Mouse (Mus musculus) lung, embryonic 16.5 days (tissue): ENCODE data around the gene Mical2. TPM values are rescaled to one million over a fixed set of nuclear protein-coding genes. Genes with fewer than 3 reads are reported as not detected.
A peak's percentile ranks its signal among the peaks of the same experiment; 100 is the strongest.

ENCODE experiments used
- ATAC-seq: fragments of 200-750 bp; cut with Nextera tagmentation; 2 replicates; pipeline ENCODE4 v1.8.0; 2017; ENCODE audit warnings: low read depth, mild to moderate bottlenecking, moderate library complexity
- H3K27ac ChIP-seq: fragments of 300-500 bp; sonication (generic); 2 replicates; pipeline ENCODE4 v1.5.1; 2014; ENCODE audit warnings: mild to moderate bottlenecking, control low read depth, low read length
- H3K27me3 ChIP-seq: fragments of 300-500 bp; sonication (generic); 2 replicates; pipeline ENCODE4 v1.6.1; 2014; ENCODE audit warnings: low read depth, low read length, mixed read lengths; ENCODE audit not compliant: control insufficient read depth, insufficient read depth
- H3K36me3 ChIP-seq: fragments of 300-500 bp; sonication (generic); 2 replicates; pipeline ENCODE4 v1.6.1; 2014; ENCODE audit warnings: low read length; ENCODE audit not compliant: control insufficient read depth, insufficient read depth
- H3K4me1 ChIP-seq: fragments of 300-500 bp; sonication (generic); replicated peaks from 2 replicates; pipeline ENCODE4 v1.6.1; 2014; ENCODE audit warnings: low read length, mixed read lengths; ENCODE audit not compliant: control insufficient read depth, insufficient read depth
- H3K4me2 ChIP-seq: fragments of 300-500 bp; sonication (generic); 2 replicates; pipeline ENCODE4 v1.6.1; 2014; ENCODE audit warnings: low read depth, low read length, control low read depth
- H3K4me3 ChIP-seq: fragments of 300-500 bp; sonication (generic); 2 replicates; pipeline ENCODE4 v1.5.1; 2014; ENCODE audit warnings: mild to moderate bottlenecking, low read length, control low read depth
- H3K9ac ChIP-seq: fragments of 300-500 bp; sonication (generic); 2 replicates; pipeline ENCODE4 v1.6.1; 2014; ENCODE audit warnings: low read length, control low read depth
- H3K9me3 ChIP-seq: fragments of 300-500 bp; sonication (generic); 2 replicates; pipeline ENCODE4 v1.6.1; 2016; ENCODE audit warnings: low read length; ENCODE audit not compliant: control insufficient read depth
- WGBS: fragments of 180-500 bp; shearing (Covaris S2); extraction: QIAGEN DNeasy Blood & Tissue Kit; methylation state at CpG from one replicate; pipeline ENCODE4 v1.1.7; 2014; 5-methylcytosine and 5-hydroxymethylcytosine counted together
- polyA plus RNA-seq: library from polyadenylated mRNA; unstranded; fragments of >200 nt; fragmentation: Nextera tagmentation; extraction: Ambion mirVana; gene quantifications from 2 replicates; pipeline ENCODE4 v1.2.1, GENCODE M21; 2015

The Mical2 gene
- polyA plus RNA-seq, 1 experiment from 2014 or later = 27.3 TPM

DNA sequence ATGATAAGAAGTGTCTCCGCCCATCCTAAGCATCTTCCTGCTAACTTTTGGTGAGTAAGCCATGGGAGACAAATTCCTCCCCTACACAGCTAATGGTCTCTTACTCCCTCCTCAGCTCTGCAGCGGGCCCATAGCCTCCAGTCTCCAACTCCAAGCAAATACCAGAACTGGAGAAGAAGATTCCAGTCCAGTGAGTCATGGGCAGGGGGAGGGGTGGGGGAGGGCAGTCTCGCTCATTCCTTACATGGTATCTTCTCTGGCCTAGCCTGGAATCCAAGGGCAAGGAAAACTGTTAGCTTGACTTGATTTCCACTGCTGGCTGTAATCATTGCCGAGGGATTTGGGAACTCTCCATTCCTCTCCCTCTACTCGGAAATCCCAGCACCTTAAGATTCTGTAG lies 150.2 kb downstream of the Mical2 start:
- Histone ChIP-seq H3K4me1 (peaks cover 12% of the 10 kb centered on the region; the same call in 1 of the 2 replicates), H3K9ac (no peak overlapping the region), H3K27me3 (no peaks in the 10 kb centered on the region), H3K27ac (peak overlapping the region; percentile 48), H3K4me2 (no peak overlapping the region), H3K4me3 (no peak overlapping the region), H3K9me3 (no peaks in the 10 kb centered on the region), H3K36me3 (no peaks in the 10 kb centered on the region)
- WGBS = 26% methylated on average over 5 of the region's 5 CpGs
- ATAC-seq = peak; percentile 85

- H3K27me3 ChIP-seq = no peaks in the 10 kb centered on the region
- no peaks in the 10 kb centered on the region for H3K36me3 ChIP-seq
- ATAC-seq = no peak
- H3K9me3 ChIP-seq = no peaks in the 10 kb centered on the region
- no peak overlapping the region for H3K4me3 ChIP-seq
- 34% methylated on average over 2 of the region's 2 CpGs for WGBS
- no peak overlapping the region for H3K9ac ChIP-seq
- peaks cover 12% of the 10 kb centered on the region; the same call in 1 of the 2 replicates for H3K4me1 ChIP-seq
- peak overlapping the region; percentile 55 for H3K27ac ChIP-seq
- no peak overlapping the region for H3K4me2 ChIP-seq
Measured at GRCm38 (mm10) chr7:112376611-112377010, 151.0 kb downstream of the Mical2 start.

GRCm38 (mm10) chr7:112377314-112377713 lies 151.7 kb downstream of the Mical2 start:
- H3K9me3 ChIP-seq = no peaks in the 10 kb centered on the region
- H3K4me2 ChIP-seq = no peak overlapping the region
- WGBS = 41% methylated on average over 8 of the region's 8 CpGs
- H3K4me1 ChIP-seq = peaks cover 12% of the 10 kb centered on the region; the same call in 1 of the 2 replicates
- no peak overlapping the region for H3K4me3 ChIP-seq
- 0 out of 2 replicates have a peak overlapping the region, but pooled peaks have one; percentile 6 for H3K9ac ChIP-seq
- H3K27me3 ChIP-seq = no peaks in the 10 kb centered on the region
- H3K27ac ChIP-seq = no peak overlapping the region
- no peaks in the 10 kb centered on the region for H3K36me3 ChIP-seq
- peak; percentile 61 for ATAC-seq

DNA sequence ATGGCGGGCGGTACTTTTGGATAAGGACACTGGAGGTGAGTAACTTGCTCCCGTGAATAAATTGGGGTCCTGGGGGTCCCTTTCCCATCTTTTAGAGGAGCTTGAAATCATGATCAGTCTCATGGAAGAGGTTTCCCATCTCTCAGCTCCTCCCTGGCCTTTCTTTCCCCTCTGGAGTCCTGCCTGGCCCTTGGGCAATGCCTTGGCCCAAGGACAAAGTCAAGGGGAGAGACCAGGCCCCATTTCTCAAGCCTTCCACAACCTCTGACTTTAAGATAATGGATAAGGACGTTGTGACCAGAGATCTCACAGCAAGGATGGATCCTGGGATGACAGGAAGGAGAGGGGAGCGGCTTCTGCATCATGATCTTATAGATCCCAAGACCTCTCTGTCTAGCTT lies 152.4 kb downstream of the Mical2 start:
- Histone ChIP-seq H3K4me1 (peaks cover 12% of the 10 kb centered on the region; the same call in 1 of the 2 replicates), H3K9ac (no peak overlapping the region), H3K27ac (peak overlapping the region; percentile 56; the same call in 1 of the 2 replicates), H3K9me3 (no peaks in the 10 kb centered on the region), H3K4me2 (no peak overlapping the region), H3K27me3 (no peaks in the 10 kb centered on the region), H3K36me3 (no peaks in the 10 kb centered on the region), H3K4me3 (no peak overlapping the region)
- WGBS = 81% methylated on average over 5 of the region's 5 CpGs
- no peak for ATAC-seq

- peaks cover 12% of the 10 kb centered on the region; the same call in 1 of the 2 replicates for H3K4me1 ChIP-seq
- WGBS = 50% methylated on average over 5 of the region's 5 CpGs
Measured at GRCm38 (mm10) chr7:112378476-112378875, 152.8 kb downstream of the Mical2 start.

DNA sequence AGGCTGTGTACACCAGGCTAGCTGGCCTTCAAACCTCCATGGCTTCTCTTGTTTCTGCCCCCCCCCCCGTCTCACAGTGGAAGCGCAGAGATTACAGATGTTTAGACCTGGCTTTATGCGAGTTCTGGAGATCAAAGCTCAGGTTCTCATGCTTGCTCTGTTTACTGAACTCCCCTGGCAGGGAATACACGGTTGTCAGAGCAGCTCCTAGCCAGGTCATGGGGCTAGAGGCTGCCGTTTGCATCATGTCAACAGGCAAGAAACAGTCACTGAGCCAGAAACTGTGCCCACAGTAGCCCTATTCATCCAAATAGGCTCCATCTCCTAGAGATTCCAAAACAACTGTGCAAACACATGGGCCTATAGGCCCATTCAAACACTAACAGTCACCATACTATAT lies 160.9 kb downstream of the Mical2 start:
- WGBS = 35% methylated on average over 5 of the region's 5 CpGs
- Histone ChIP-seq H3K4me1 (peaks cover 19% of the 10 kb centered on the region), H3K36me3 (no peaks in the 10 kb centered on the region), H3K4me3 (no peak overlapping the region), H3K4me2 (no peak overlapping the region), H3K27me3 (no peaks in the 10 kb centered on the region), H3K27ac (no peak overlapping the region), H3K9ac (no peak overlapping the region), H3K9me3 (no peaks in the 10 kb centered on the region)
- no peak for ATAC-seq

More at GRCm38 (mm10) chr7:112378476-112378875, 152.8 kb downstream of the Mical2 start:
- Histone ChIP-seq H3K9ac (no peak overlapping the region), H3K27ac (peak overlapping the region; percentile 56; the same call in 1 of the 2 replicates), H3K36me3 (no peaks in the 10 kb centered on the region), H3K4me2 (no peak overlapping the region), H3K9me3 (no peaks in the 10 kb centered on the region), H3K4me3 (no peak overlapping the region), H3K27me3 (no peaks in the 10 kb centered on the region)
- peak; percentile 18; the same call in 1 of the 2 replicates for ATAC-seq

DNA sequence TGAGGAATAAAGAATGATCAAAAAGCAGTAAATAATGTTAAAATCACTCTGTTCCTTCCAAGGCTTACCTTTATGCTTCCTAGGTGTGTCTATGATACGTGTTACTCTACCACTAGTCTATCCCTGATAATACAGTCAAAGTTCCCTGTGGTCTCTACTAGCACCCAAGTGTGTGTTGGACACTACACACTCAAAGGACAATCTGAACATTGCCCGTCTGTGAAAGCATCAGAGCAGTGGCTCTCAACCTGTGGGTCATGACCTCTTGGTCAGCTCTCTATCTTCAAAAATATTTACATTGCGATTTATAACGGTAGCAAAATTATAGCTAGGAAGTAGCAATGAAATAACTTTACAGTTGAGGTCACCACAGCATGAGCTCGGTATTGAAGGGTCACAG lies 162.2 kb downstream of the Mical2 start:
- Histone ChIP-seq H3K27me3 (no peaks in the 10 kb centered on the region), H3K9ac (no peak overlapping the region), H3K4me3 (no peak overlapping the region), H3K4me1 (peaks cover 19% of the 10 kb centered on the region), H3K36me3 (no peaks in the 10 kb centered on the region), H3K4me2 (no peak overlapping the region), H3K9me3 (no peaks in the 10 kb centered on the region), H3K27ac (no peak overlapping the region)
- 72% methylated on average over 5 of the region's 5 CpGs for WGBS
- ATAC-seq = no peak

GRCm38 (mm10) chr7:112388363-112388875 lies 162.8 kb downstream of the Mical2 start:
- no peak overlapping the region for H3K9ac ChIP-seq
- peaks cover 19% of the 10 kb centered on the region for H3K4me1 ChIP-seq
- no peaks in the 10 kb centered on the region for H3K9me3 ChIP-seq
- no peak for ATAC-seq
- no peak overlapping the region for H3K4me3 ChIP-seq
- H3K27me3 ChIP-seq = no peaks in the 10 kb centered on the region
- no peak overlapping the region for H3K4me2 ChIP-seq
- H3K27ac ChIP-seq = no peak overlapping the region
- H3K36me3 ChIP-seq = no peaks in the 10 kb centered on the region
- WGBS = 65% methylated on average over 5 of the region's 5 CpGs

DNA sequence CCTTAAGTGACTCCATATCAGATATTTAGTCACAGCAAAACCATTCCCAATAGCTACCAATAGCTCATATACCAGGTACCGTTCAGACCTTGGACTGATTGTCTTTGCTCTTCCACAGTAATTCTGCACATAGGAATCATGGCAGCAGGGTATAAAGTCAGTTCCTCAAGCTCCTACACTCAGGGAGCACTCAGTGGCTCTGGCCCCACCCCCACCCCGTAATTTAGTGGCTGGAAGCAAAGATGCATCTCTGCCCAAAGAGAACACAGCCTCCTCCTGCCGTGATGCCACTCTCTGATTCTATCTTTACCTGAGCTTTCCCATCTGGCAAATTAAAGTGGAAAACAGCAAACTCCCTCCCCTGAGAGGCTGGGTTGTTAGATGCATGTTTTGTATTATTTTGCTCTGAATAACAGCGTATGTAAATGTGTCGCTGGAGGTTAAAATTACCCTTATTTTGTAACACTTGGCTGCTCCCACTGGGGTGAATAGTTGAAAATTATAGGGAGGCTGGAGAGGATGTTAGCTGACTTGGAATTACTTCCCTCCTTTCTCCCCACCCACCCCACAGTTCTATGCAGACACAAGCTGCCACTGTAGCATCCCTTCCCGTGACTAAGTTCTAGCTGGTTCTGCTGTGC lies 164.1 kb downstream of the Mical2 start:
- Histone ChIP-seq H3K27ac (peak overlapping the region; percentile 56), H3K9me3 (no peaks in the 10 kb centered on the region), H3K9ac (no peak overlapping the region), H3K4me2 (no peak overlapping the region), H3K27me3 (no peaks in the 10 kb centered on the region), H3K4me3 (no peak overlapping the region), H3K36me3 (no peaks in the 10 kb centered on the region), H3K4me1 (peaks cover 19% of the 10 kb centered on the region)
- no peak for ATAC-seq
- 50% methylated on average over 6 of the region's 6 CpGs for WGBS
